Mouse (Mus musculus): ENCODE results near the gene Ccser1.
"Not testable (repeated sequence)": the region's sequence is repeated elsewhere in the genome, so short reads cannot be mapped to it uniquely, and the experiment has no call there.

The Ccser1 gene

DNA sequence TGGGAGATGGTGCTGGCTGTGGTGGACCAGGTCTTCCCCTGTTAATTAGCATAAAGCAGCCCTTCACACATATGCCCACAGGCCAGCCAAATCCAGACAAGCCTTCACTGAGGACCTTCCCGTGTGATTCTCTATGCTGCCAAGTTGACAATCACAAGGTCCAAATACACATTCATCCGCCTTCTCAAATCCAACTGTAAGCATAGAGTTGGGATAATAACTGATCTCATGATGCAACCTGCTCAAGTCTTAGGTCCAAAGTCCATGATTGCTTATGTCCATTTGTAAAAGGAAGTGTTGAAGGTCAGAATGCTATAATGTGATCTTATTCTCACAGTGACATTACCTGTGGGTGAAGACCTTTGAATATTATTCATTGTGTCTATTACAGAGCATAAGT is 43.4 kb downstream of the Ccser1 start:
- in situ Hi-C loops (cut with MboI, MseI), result no loop called here

DNA sequence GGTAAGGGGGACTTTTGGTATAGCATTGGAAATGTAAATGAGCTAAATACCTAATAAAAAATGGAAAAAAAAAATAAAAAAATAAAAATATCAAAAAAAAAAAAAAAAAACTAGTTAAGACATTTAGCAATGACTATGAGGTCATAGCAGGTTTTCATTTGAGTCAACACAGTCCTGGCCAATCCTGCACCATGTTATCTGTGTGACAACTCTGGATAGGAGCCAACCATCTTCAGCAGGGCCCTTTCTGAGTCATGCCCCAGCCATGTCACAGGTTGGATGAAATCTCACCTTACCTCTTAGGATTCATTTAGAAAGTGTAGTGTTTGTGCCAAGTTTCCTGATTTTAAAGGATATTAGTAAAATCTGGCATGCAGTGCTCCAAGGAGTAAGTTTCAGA is 45.2 kb downstream of the Ccser1 start:
- in situ Hi-C loops (cut with MboI, MseI), result no loop called here

DNA sequence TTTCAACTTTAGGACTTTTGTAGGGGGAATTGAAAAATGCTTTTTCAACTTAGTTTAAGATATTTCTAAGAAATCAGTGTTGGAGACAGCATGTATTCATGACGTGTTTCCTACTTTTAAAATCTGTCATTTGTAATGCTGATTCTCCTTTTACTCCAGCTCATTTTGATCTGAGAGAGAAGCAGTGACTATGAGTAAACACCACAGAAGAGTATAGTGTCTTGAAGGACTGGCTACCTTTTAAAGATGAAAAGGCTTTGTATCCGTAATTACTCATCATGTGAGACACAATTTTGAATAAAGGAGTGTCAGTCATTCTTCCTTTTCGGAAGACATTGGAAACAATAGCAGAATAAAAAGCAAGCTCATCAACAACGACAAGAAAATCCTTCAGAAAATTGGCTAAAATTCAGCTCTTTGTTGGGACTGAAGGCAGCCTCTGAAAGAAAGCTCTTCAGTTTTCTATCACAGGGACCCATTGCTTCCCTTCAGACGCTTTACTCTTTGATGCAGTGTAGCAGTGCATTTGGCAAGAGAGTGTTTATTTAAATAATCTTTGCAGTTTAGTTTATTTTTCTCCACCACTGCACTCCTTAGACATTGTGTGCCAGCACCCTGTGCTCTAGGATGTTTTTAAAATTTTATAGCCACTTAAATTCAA is 50.1 kb downstream of the Ccser1 start:
- in situ Hi-C loops (cut with MboI, MseI), result no loop called here

DNA sequence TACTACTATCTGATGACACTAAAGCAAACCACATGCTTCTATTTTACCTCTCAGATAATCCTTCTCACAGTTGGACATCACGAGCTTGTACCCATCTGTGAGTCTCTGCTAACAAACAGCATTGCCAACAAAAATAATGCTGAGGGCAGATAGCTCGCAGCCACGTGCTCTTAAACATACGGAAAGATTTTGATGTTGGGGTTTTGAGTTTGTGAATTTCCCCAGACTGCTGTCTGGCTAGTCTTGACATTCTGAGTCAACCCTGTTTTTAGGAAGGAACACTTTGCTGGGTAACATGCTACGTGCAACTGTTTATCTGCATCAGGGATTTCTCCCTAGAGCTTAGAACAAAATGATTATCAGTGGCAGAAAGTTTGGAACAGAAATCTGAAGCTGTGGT is 52.9 kb downstream of the Ccser1 start:
- in situ Hi-C loops (cut with MboI, MseI), result no loop called here

DNA sequence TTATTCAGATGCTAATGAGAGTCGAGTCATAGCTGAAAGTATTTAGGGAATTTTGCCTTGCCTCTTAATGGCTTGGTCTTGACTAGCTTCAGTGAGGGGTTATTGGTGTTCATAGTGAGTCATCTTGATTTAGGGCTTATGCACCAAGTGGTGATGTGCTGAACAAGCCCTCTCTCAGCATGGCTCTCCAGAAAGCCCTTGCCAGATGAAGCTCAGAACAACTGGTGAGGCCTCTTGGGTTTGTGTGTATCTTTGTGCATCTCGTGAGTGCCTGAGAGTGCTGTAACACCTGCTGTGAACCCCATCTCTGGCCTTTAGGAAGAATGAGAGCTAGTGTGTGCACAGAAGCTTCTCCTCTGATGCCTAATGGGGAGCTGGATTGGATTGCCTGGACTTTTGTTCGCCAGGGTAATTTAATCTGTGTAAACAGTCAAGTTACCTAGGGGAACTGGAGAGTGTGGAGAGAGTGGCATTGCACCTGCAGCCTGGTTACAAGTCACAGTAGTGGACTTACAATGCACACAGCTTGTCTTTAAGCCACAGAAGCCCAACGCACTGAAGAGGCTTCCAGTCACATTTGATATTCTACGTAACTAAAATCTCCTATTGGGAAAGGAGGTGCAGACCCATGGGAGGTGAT is 53.5 kb downstream of the Ccser1 start:
- in situ Hi-C loops (cut with MboI, MseI), result no loop called here

DNA sequence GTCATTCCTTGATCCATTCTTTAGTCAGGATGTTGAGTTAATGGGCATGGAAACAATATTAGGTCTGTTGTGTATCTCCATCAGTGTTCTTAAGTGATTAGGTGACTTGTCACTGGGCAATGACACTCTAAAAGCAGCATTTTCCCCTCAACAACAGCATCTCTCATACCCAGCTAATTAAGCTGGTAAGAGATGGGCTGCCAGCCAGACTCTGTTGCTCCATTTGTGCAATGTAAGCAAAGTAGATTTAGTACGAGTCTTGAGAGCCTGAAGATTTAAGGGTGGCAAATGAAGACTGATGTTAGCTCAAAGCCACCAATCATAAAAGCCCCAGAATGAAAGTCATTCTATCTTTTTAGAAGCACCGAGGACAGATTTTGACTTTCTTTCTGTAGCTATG is 60.5 kb downstream of the Ccser1 start:
- in situ Hi-C loops (cut with MboI, MseI), result no loop called here

DNA sequence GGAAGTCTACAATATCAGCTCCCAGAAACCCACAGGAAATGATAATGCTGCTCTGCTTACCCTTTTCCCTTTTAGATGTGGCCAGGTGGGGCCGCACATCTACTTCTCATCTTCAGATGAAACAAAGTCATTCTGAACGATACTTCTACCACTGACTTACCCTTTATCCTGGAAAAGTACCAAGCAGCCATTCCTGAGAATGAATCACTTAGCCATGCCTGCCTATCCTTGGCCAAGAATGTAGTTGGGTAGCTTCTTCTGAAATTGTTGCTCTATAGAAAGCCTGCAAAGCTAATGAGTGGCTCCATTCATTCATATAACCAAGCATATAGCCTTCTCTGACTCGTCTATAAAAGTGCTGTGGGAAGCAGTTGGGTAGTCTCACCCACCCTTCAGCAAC is 62.4 kb downstream of the Ccser1 start:
- in situ Hi-C loops (cut with MboI, MseI), result no loop called here

DNA sequence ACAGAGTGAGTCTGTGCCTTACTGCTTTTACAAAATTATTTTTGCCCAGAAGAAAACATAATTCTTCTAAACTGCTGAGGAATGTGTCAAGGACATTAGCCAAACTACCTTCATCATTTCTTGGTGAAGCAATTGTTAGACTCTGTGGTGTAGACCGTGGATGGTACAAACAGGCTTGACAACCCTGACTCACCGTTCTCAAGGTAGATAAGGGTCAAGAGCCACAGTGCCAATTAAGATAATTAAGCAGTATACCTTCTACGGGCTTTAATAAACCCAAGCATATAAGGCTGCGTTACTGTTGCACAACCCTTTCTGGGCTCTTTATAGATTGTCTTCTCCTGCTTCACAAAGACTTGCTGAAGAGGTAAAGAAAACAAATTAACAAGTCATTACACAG is 66.4 kb downstream of the Ccser1 start:
- in situ Hi-C loops (cut with MboI, MseI), result no loop called here

DNA sequence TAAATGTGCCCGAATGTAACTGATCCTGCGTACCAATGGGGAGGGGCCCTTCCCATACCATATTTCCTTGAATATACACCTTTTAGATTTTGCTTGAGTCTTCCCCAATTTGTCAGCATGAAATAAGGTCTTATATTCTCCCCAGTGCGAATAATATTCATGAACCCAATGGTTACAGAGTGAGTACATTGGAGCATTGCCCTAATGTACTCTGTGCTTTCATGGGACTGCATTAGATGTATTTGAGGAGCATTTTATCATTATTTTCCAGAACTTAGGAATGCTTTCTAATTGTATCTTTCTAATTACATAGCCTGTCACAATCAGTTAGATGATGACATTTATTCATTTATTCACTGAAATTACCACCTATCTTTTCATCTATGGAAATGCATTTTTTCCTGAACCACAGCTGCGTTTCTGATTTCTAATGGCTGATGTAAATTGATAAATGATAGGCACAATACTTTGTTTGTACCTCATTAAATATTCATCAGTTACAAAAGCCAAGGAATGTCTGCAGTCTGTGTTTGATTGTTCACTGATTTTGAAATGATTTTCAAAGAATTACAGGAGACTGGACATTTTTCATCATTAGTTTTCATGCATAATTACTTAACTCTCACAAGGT is 67.8 kb downstream of the Ccser1 start:
- in situ Hi-C loops (cut with MboI, MseI), result no loop called here

DNA sequence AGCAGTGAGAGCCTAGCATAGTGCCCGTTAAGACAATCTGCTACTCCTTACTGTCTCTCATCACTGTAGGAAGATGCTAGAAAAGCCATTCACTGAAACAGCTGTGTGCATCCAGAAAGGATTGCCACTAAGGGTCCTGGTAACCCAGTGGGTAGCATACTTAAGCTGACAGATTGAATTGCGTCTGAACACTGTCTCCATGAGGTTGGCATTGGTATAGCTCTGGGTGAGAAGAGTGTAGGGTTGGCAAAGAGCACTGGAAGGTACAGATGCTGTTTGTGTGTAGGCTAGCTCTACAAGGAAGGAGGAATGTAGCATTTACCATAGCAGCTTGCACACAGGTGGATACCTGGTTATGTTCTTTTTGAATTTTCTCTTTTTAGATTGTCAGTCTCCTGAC is 68.6 kb downstream of the Ccser1 start:
- in situ Hi-C loops (cut with MboI, MseI), result no loop called here

DNA sequence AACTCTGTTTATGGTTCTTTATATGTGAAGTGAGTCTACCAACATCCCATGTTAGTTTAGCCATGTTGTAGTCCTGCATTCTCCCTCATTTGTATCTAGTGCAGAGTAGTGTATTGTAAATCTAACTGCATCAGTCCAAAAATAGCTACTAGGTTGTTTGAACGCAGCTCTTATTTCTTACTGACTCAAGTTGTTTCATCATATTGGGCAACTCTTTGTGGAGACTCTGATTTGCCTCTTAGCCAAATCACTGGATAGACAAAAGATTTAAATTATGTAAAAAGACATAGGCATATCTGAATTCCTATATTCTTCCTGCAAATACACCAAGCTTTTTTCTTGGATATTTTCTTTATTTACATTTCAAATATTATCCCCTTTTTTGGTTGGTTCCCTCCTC is 71.1 kb downstream of the Ccser1 start:
- in situ Hi-C loops (cut with MboI, MseI), result no loop called here

DNA sequence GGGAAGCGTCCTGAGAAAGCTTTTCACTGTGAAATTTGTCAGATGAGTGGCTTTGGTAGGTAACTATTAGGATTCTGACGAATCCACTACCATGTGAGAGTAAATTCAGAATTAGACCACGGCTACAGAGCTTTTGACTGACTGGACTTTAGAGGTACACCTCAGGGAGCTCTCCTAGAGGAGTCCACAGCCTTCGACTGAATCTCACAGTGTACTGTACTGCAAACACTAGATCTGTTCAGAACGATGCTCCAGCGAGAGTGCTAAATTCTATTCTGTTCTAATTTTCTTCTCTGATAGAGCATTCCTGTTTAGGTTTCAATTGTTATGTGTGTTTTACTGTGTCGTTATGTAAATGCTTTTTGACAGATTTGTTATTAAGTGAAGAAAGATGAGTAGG is 72.8 kb downstream of the Ccser1 start:
- in situ Hi-C loops (cut with MboI, MseI), result no loop called here

DNA sequence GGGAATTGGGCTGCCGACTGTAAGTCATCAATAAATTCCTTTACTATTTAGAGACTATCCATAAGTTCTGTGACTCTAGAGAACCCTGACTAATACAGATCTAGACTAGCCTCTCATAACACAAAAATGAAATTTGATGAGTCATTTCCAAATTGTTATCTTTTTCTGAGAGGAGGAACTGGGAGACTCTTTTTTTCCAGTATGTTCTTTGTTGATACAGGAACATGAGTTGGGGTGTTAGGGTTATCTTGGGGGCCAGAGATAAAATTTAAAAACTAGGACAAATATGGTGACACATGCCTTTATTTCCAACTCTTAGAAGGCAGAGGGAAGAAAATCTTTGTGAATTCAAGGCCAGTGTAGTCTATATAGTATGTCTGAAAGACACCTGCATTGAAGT is 75.8 kb downstream of the Ccser1 start:
- in situ Hi-C loops (cut with MboI, MseI), result not testable (repeated sequence)

DNA sequence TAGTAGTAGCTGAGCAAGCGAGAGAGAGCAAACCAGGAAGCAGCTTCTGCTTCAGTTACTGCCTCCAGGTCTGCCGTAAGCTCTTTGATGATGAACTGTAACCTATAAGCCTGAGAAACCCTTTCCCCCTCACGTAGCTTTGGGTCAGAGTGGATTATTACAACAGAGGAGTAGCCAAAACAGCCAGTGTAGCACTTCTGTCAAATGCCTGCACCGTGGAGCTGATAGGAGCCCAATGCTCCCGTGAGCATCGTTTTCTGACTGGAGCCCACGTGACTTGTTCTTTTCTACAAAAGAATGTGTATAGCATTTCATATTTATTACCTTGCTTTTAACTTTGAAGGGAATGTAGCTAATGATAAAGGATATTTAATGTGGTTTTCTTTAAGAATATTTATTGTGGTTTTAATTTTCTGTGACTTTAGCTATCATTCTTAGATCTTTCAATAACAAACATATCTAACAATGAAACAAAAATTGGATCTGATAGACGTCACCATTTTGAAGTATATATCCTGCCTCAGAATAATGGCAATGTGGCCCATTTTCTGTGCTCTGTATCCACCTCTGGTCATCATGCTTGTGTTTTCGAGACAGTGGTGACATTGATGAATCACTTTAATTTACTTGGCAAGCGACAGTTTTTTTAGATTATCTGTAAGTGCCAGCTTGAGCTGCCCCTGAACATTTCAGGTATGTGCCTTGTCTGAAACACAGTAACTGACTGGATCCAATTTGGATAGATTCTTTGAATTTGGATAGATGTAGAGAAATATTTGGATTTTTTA is 78.9 kb downstream of the Ccser1 start:
- in situ Hi-C loops (cut with MboI, MseI), result no loop called here

DNA sequence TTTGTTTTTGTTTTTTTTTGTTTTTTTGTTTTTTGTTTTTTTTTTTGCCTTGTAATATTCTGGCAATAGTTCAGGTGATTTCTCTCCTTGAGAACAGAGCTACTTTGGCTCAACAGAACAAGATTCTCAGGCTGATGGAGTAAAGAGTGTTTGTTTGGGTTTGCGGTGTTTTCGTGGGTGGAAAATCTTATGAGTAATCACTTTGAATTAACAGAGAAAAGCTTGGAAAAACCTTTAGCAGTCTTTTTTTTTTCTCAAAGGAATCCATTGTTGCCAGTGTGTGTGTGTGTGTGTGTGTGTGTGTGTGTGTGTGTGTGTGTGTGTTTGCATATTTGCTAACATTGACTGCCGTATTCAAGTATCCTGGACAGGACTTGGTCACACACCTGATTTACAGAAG is 81.3 kb downstream of the Ccser1 start:
- in situ Hi-C loops (cut with MboI, MseI), result no loop called here

DNA sequence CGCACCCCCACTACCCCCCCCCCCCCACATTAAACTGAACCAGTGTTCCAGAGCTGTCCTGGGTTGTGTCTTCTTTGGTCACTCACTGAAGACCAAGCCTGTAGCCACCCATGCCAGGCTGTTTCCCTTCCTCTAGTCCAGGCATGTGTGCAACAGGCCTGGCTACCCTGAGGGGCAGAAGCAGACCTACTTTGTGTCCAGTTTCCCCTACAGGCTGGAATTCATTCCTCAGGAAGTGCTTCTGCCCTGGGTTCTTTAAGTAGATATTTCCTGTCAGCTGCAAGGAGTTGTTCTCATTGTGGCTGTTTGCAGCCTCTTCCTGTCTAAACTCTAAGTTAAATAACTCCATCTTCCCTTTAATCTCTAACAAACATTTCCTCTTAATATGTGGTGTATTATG is 82.3 kb downstream of the Ccser1 start:
- in situ Hi-C loops (cut with MboI, MseI), result no loop called here

DNA sequence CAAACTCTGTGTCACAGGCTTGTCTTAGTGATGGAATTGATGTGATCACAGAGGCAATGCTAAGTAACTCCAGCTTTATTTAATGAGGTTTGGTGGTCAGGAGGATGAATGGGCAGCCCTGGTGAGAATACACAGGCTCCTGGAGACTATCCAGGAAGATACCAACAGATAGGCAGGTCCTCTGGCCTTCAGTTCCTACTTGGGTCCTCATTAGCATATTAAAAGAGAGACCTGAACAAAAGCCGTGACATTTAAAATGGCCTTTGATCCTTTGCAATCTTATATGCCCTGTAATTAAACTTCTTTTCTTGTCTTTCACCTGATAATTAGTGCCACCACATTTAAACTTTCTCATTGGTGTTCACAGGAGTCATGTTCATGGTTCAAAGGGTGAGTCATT is 83.2 kb downstream of the Ccser1 start:
- in situ Hi-C loops (cut with MboI, MseI), result no loop called here

DNA sequence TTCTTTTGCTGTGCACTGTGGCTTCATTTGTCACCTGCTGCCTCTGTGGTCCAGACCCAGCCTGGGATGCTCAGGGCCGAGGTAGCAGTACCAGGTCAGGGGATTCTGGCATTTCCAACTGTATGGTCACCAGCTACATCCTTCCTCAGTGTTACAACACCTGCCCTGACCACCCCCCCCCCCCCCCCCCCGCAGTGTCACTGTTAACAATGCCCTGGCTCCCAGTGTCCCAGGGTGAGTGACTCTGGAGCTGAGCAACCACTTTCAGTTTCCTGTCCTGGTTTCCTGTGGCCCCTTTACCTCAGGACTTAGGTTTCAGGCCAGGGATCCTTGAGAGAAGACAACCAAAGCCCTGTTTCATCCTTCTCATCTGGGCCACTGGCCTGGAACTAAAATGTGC is 90.9 kb downstream of the Ccser1 start:
- in situ Hi-C loops (cut with MboI, MseI), result no loop called here

DNA sequence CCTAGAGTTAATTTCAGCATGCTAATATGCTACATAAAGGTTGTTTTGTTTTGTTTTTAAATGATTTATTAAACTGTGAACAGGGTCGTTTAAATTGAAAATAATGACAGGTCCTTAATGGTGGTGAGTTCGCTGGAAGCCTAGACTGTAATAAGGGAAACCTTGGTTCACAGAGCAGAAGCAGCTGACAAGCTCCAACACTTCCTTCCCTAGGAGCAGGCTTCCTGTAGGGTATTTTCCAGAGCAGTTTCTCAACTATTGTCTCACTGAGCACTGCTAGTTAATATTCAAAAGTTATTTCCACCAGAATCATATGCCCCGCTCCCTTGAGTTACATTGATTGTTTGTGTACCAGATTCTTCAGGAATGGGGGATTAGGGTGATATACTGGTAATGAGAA is 93.3 kb downstream of the Ccser1 start:
- in situ Hi-C loops (cut with MboI, MseI), result no loop called here

DNA sequence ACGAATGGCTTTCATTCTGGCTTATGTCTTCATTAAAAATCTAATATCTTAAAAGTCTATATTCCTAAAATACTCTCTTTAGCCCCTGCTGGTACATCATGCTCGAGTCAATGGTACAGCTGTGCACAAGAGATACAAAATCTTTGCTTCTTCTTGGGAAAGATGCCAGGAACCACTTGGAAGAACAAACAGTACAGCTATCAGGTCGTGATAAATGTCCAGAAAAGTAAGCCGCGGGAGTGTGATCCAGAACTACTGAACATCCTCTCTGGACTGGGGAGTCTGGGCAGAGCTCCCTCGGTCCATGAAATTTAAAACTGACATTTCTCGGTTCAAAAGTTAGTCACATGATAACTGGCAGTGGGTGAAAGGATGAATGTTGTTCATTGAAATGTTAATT is 99.4 kb downstream of the Ccser1 start:
- in situ Hi-C loops (cut with MboI, MseI), result no loop called here

DNA sequence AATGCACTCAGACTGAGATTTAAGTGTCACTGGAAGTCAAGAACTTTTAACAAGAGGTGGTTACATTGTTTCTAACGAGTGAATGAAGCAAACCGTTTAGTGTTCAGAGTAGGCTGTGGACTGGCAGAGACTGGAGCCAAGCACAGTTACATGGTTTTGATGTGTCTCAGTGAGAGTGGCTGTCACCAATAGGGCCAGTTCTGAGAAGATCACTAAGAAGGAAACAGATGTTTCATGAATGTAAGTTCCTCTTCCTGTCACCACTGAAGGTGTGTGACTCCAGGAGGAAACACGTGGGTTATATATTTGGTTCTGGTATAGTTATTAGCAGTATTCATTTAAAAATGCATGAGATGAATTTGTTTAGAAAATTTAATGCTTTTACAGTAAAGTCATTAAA is 112.8 kb downstream of the Ccser1 start:
- in situ Hi-C loops (cut with MboI, MseI), result no loop called here

DNA sequence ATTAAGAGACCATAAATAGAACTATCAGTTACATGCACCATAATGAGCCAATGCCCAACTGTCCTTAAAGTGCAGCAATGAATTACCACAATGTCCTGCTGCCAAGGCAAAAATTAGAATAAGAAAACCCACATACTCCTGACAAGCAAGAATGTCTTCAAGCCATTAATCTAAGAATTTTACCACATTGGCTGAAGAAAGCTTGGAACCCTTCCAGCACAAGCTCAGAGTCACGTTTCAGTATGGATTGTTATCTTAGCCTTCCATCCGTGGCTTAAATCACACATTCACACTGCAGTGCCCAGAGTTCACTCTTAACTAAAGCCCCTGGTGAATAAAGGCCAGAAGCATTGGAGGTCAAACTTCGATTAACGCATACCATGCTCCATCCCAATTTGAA is 115.4 kb downstream of the Ccser1 start:
- in situ Hi-C loops (cut with MboI, MseI), result no loop called here
